Mouse (Mus musculus): ENCODE measurements around the gene Cyp3a13.
A peak's percentile ranks its signal among the peaks of the same experiment; 100 is the strongest.

DNA sequence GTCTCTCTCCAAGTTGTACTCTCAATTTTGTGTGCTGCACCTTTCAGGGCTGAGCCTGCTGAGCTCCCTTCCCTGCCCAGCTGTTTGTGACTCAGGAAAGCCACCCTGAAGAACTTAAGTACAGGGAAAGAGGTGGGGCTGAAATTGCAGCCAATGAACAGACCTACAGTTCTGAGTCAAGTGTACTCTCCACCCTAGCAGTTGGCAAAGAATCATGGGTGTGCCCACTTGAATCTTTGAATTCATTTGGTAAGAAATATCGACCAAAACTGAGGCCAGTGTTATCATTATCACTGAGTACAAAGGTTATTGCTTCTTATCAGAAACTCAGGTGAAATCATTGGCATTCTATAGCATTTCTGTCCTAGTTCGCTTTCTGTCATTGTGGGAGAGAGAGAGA, at the start of gene Cyp3a13:
- TF ChIP-seq CTCF (IDR thresholded peaks at IDR 0.05) (no peak), EP300 (IDR thresholded peaks at IDR 0.05) (peak; percentile 49; the same call in 1 of the 2 replicates)

All from lung, postnatal 0 days (tissue).